Mouse (Mus musculus) midbrain, postnatal 0 days (tissue): ENCODE results near the gene Nfkbil1. TPM values are rescaled to one million over a fixed set of nuclear protein-coding genes. Genes with fewer than 3 reads are reported as not detected.

Source experiments
- ATAC-seq: fragments of 200-750 bp; cut with Nextera tagmentation; 2 replicates; pipeline ENCODE4 v1.8.0; 2017; ENCODE audit warnings: moderate number of reproducible peaks, mild to moderate bottlenecking, moderate TSS enrichment, moderate library complexity; ENCODE audit not compliant: low FRiP score
- DNase-seq: peaks from one replicate; pipeline ENCODE4 v3.0.0-alpha.2; 2015; ENCODE audit warnings: low spot score
- H3K27ac ChIP-seq: fragments of 300-500 bp; sonication (generic); 2 replicates; pipeline ENCODE4 v1.5.1; 2014; ENCODE audit warnings: low read depth, mild to moderate bottlenecking, low read length, mixed read lengths
- H3K27me3 ChIP-seq: fragments of 300-500 bp; sonication (generic); 2 replicates; pipeline ENCODE4 v1.6.1; 2014; ENCODE audit warnings: low read length, control low read depth, mixed read lengths; ENCODE audit not compliant: insufficient read depth
- H3K36me3 ChIP-seq: fragments of 300-500 bp; sonication (generic); 2 replicates; pipeline ENCODE4 v1.6.1; 2014; ENCODE audit warnings: low read length, control low read depth, mixed read lengths; ENCODE audit not compliant: insufficient read depth
- H3K4me1 ChIP-seq: fragments of 300-500 bp; sonication (generic); 2 replicates; pipeline ENCODE4 v1.6.1; 2014; ENCODE audit warnings: mild to moderate bottlenecking, control low read depth, antibody characterized with exemption, low read length, mixed read lengths; ENCODE audit not compliant: insufficient read depth
- H3K4me2 ChIP-seq: fragments of 300-500 bp; sonication (generic); 2 replicates; pipeline ENCODE4 v1.6.1; 2014; ENCODE audit warnings: low read depth, mild to moderate bottlenecking, low read length, mixed read lengths; ENCODE audit not compliant: poor library complexity, severe bottlenecking
- H3K4me3 ChIP-seq: fragments of 300-500 bp; sonication (generic); 2 replicates; pipeline ENCODE4 v1.5.1; 2014; ENCODE audit warnings: low read depth, mild to moderate bottlenecking, low read length, moderate library complexity
- H3K9ac ChIP-seq: fragments of 300-500 bp; sonication (generic); replicated peaks from 2 replicates; pipeline ENCODE4 v1.6.1; 2014; ENCODE audit warnings: mild to moderate bottlenecking, low read length, moderate library complexity, mixed read lengths; ENCODE audit not compliant: poor library complexity, severe bottlenecking
- H3K9me3 ChIP-seq: fragments of 300-500 bp; sonication (generic); 2 replicates; pipeline ENCODE4 v1.6.1; 2016; ENCODE audit warnings: low read length, control low read depth
- CTCF ChIP-seq: IDR thresholded peaks from 2 replicates; pipeline ENCODE4 v1.5.1; 2016; ENCODE audit warnings: antibody characterized with exemption, mild to moderate bottlenecking
- WGBS: fragments of 180-500 bp; shearing (Covaris S2); extraction: QIAGEN DNeasy Blood & Tissue Kit; methylation state at CpG from one replicate; pipeline ENCODE4 v1.1.7; 2014; 5-methylcytosine and 5-hydroxymethylcytosine counted together
- polyA plus RNA-seq: library from polyadenylated mRNA; unstranded; fragments of >200 nt; fragmentation: Nextera tagmentation; extraction: Ambion mirVana; gene quantifications from 2 replicates; pipeline ENCODE4 v1.2.1, GENCODE M21; 2015
- total RNA-seq: library from RNA; depleted of rRNA; stranded (reverse); fragments of >200 nt; gene quantifications from 2 replicates; pipeline ENCODE4 v1.2.3, GENCODE M21; 2014

Gene Nfkbil1
- total and polyA plus RNA-seq, 2 experiments from 2014 or later, result 12.3 to 18.5 TPM

GRCm38 (mm10) chr17:35209785-35210535 lies 25.6 kb downstream of the Nfkbil1 start:
- no peaks in the 10 kb centered on the region for H3K27me3 ChIP-seq
- H3K4me1 ChIP-seq, result no peaks in the 10 kb centered on the region
- no peak overlapping the region for H3K27ac ChIP-seq
- H3K4me3 ChIP-seq, result no peak overlapping the region
- no peak overlapping the region for H3K9ac ChIP-seq
- H3K4me2 ChIP-seq, result no peak overlapping the region
- no peak for ATAC-seq
- no peak for DNase-seq
- no peaks in the 10 kb centered on the region for H3K36me3 ChIP-seq
- no peak for TF ChIP-seq CTCF
- WGBS, result 66% methylated on average over 12 of the region's 12 CpGs
- no peaks in the 10 kb centered on the region for H3K9me3 ChIP-seq

GRCm38 (mm10) chr17:35205380-35205769 lies 30.2 kb downstream of the Nfkbil1 start:
- no peak overlapping the region for H3K4me3 ChIP-seq
- no peaks in the 10 kb centered on the region for H3K4me1 ChIP-seq
- H3K4me2 ChIP-seq, result no peak overlapping the region
- H3K27ac ChIP-seq, result no peak overlapping the region
- ATAC-seq (no peak), DNase-seq (no peak)
- no peak for TF ChIP-seq CTCF
- no peak overlapping the region for H3K9ac ChIP-seq
- H3K27me3 ChIP-seq, result peaks cover 4% of the 10 kb centered on the region; the same call in 1 of the 2 replicates
- 59% methylated on average over 10 of the region's 10 CpGs for WGBS
- no peaks in the 10 kb centered on the region for H3K9me3 ChIP-seq
- no peaks in the 10 kb centered on the region for H3K36me3 ChIP-seq

GRCm38 (mm10) chr17:35204494-35205379 lies 30.9 kb downstream of the Nfkbil1 start, which contains the start of gene Lta:
Gene Lta (minus strand): TSS chr17:35205351.
- Histone ChIP-seq H3K9me3 (no peaks in the 10 kb centered on the region), H3K4me3 (no peak within 1 kb of the TSS), H3K4me1 (no peaks in the 10 kb centered on the region), H3K4me2 (no peak within 1 kb of the TSS), H3K27ac (no peak within 1 kb of the TSS), H3K9ac (no peak within 1 kb of the TSS), H3K27me3 (peaks cover 6% of the 10 kb centered on the region; the same call in 1 of the 2 replicates), H3K36me3 (no peaks in the 10 kb centered on the region)
- ATAC-seq (no peak), DNase-seq (no peak)
- no peak for TF ChIP-seq CTCF
- 31% methylated on average over 20 of the region's 20 CpGs for WGBS

- H3K9me3 ChIP-seq, result no peaks in the 10 kb centered on the region
- no peak overlapping the region for H3K4me3 ChIP-seq
- H3K36me3 ChIP-seq, result no peaks in the 10 kb centered on the region
- no peak overlapping the region for H3K4me2 ChIP-seq
- H3K9ac ChIP-seq, result no peak overlapping the region
- no peaks in the 10 kb centered on the region for H3K4me1 ChIP-seq
- DNase-seq, result no peak
- no peak for ATAC-seq
- WGBS, result 85% methylated on average over 4 of the region's 4 CpGs
- no peak overlapping the region for H3K27ac ChIP-seq
- H3K27me3 ChIP-seq, result peaks cover 6% of the 10 kb centered on the region; the same call in 1 of the 2 replicates
- TF ChIP-seq CTCF, result no peak
Observed at GRCm38 (mm10) chr17:35202442-35202841, 33.1 kb downstream of the Nfkbil1 start.

GRCm38 (mm10) chr17:35201787-35202186 lies 33.8 kb downstream of the Nfkbil1 start, which contains the start of gene Tnf:
Gene Tnf (minus strand): TSS chr17:35202007.
- no peak for TF ChIP-seq CTCF
- no peaks in the 10 kb centered on the region for H3K36me3 ChIP-seq
- no peaks in the 10 kb centered on the region for H3K4me1 ChIP-seq
- H3K27ac ChIP-seq, result no peak within 1 kb of the TSS
- ATAC-seq, result no peak
- H3K9me3 ChIP-seq, result no peaks in the 10 kb centered on the region
- peaks cover 6% of the 10 kb centered on the region; the same call in 1 of the 2 replicates for H3K27me3 ChIP-seq
- H3K4me3 ChIP-seq, result no peak within 1 kb of the TSS
- H3K9ac ChIP-seq, result no peak within 1 kb of the TSS
- WGBS, result 53% methylated on average over 13 of the region's 13 CpGs
- DNase-seq, result no peak
- H3K4me2 ChIP-seq, result no peak within 1 kb of the TSS
